Mouse (Mus musculus) mature B cell (primary cell): ENCODE results near the gene Olfr99.
"Not testable (repeated sequence)": the region's sequence is repeated elsewhere in the genome, so short reads cannot be mapped to it uniquely, and the experiment has no call there.

ENCODE experiments used
- in situ Hi-C: fragments of 300-500 bp; cut with MboI; formaldehyde crosslinking; loops from 2 replicates; pipeline ENCODE4 v1.14.3; 2019

The Olfr99 gene

GRCm38 (mm10) chr17:37283360-37283759, at the start of gene Olfr99:
Gene Olfr99 (minus strand): TSS chr17:37283460.
- in situ Hi-C loops, result no loop called here

- in situ Hi-C loops, result no loop called here
These were observed 33.7 kb upstream of the Olfr99 start, which contains the start of gene Olfr102 for GRCm38 (mm10) chr17:37316954-37317353. Gene Olfr102 (minus strand): TSS chr17:37317054.

- in situ Hi-C loops, result no loop called here
These were observed 27.0 kb upstream of the Olfr99 start for GRCm38 (mm10) chr17:37310146-37310699.

GRCm38 (mm10) chr17:37308483-37308882, 25.2 kb upstream of the Olfr99 start:
- in situ Hi-C loops, result no loop called here

- in situ Hi-C loops, result no loop called here
These were observed 21.0 kb upstream of the Olfr99 start, which contains the start of gene Olfr101 for GRCm38 (mm10) chr17:37304213-37304612. Gene Olfr101 (minus strand): TSS chr17:37304313.

GRCm38 (mm10) chr17:37280331-37280730, 2.9 kb downstream of the Olfr99 start:
- in situ Hi-C loops, result no loop called here

- in situ Hi-C loops, result no loop called here
These were observed 6.7 kb downstream of the Olfr99 start for GRCm38 (mm10) chr17:37276573-37276972.

GRCm38 (mm10) chr17:37275626-37276248, 7.5 kb downstream of the Olfr99 start:
- in situ Hi-C loops, result no loop called here

- in situ Hi-C loops, result no loop called here
These were observed 12.6 kb downstream of the Olfr99 start for GRCm38 (mm10) chr17:37270702-37271092.

- in situ Hi-C loops, result no loop called here
These were observed 13.1 kb downstream of the Olfr99 start, which contains the start of gene H2-M3 for GRCm38 (mm10) chr17:37270058-37270701. Gene H2-M3 (plus strand): TSS chr17:37270220.

- in situ Hi-C loops, result no loop called here
These were observed 19.6 kb downstream of the Olfr99 start, which contains the start of gene Olfr98 for GRCm38 (mm10) chr17:37263626-37264025. Gene Olfr98 (minus strand): TSS chr17:37263749.

- in situ Hi-C loops, result no loop called here
These were observed 32.7 kb downstream of the Olfr99 start for GRCm38 (mm10) chr17:37250544-37250943.

- in situ Hi-C loops, result no loop called here
These were observed 33.8 kb downstream of the Olfr99 start for GRCm38 (mm10) chr17:37249460-37249859.

GRCm38 (mm10) chr17:37246715-37247114, 36.5 kb downstream of the Olfr99 start:
- in situ Hi-C loops, result no loop called here

- in situ Hi-C loops, result no loop called here
These were observed 41.1 kb downstream of the Olfr99 start for GRCm38 (mm10) chr17:37242198-37242597.

- in situ Hi-C loops, result not testable (repeated sequence)
These were observed 46.0 kb downstream of the Olfr99 start, which contains the start of gene Olfr97 for GRCm38 (mm10) chr17:37237230-37237629. Gene Olfr97 (minus strand): TSS chr17:37237330.
